8 mouse cellular contexts compared by ENCODE assay signal in genomic region chr7:118593567-118594407, GRCm38 (mm10). TPM values are rescaled to one million over a fixed set of nuclear protein-coding genes. Genes with fewer than 3 reads are reported as not detected.
A peak's percentile ranks its signal among the peaks of the same experiment; 100 is the strongest.
DNase-seq lines count a peak whose midpoint lies in the region; ATAC-seq lines count a peak whose summit lies in the region.

No protein-coding gene starts in this region.

- H3K9me3 ChIP-seq in hindbrain, embryonic 14.5 days (ENCODE audit: control insufficient read depth, low read length): no peaks in the 10 kb centered on the region
- no peaks in the 10 kb centered on the region for H3K9me3 ChIP-seq in limb, embryonic 12.5 days
- H3K9me3 ChIP-seq in neural tube, embryonic 13.5 days: no peaks in the 10 kb centered on the region

- no peaks in the 10 kb centered on the region for H3K36me3 ChIP-seq in hindbrain, embryonic 14.5 days (replicated peaks; ENCODE audit: control insufficient read depth, insufficient read depth)
- no peaks in the 10 kb centered on the region for H3K36me3 ChIP-seq in limb, embryonic 12.5 days
- H3K36me3 ChIP-seq in neural tube, embryonic 13.5 days: no peaks in the 10 kb centered on the region

- peaks cover 36% of the 10 kb centered on the region for H3K4me1 ChIP-seq in hindbrain, embryonic 14.5 days (replicated peaks; ENCODE audit: control insufficient read depth, insufficient read depth, low read length)
- peaks cover 46% of the 10 kb centered on the region for H3K4me1 ChIP-seq in limb, embryonic 12.5 days (replicated peaks)
- H3K4me1 ChIP-seq in neural tube, embryonic 13.5 days (replicated peaks): peaks cover 51% of the 10 kb centered on the region

- DNase-seq in cerebellum, adult 9-10 months: peak; percentile 38
- DNase-seq in cerebellum, adult 8-10 months: no peak
- peak; percentile 92 for DNase-seq in embryo, embryonic 11 days
- DNase-seq in hindbrain, embryonic 14.5 days (ENCODE audit: low spot score): peak; percentile 69
- no peak for DNase-seq in adrenal gland, adult 18-20 months (ENCODE audit: low spot score in 2 of 2)
- no peak for DNase-seq in ovary, postnatal 14 days (ENCODE audit: low spot score)

- peaks cover 24% of the 10 kb centered on the region for H3K27me3 ChIP-seq in hindbrain, embryonic 14.5 days (ENCODE audit: control insufficient read depth, insufficient read depth, low read length)
- peaks cover 30% of the 10 kb centered on the region for H3K27me3 ChIP-seq in limb, embryonic 12.5 days
- H3K27me3 ChIP-seq in neural tube, embryonic 13.5 days: peaks cover 22% of the 10 kb centered on the region

- peak overlapping the region; percentile 73 for H3K27ac ChIP-seq in hindbrain, embryonic 14.5 days
- H3K27ac ChIP-seq in limb, embryonic 12.5 days: peak overlapping the region; percentile 73
- peak overlapping the region; percentile 87 for H3K27ac ChIP-seq in neural tube, embryonic 13.5 days (replicated peaks)

- H3K9ac ChIP-seq in hindbrain, embryonic 14.5 days: no peak overlapping the region
- H3K9ac ChIP-seq in limb, embryonic 12.5 days (replicated peaks): no peak overlapping the region; the same call in 1 of the 2 replicates
- H3K9ac ChIP-seq in neural tube, embryonic 13.5 days: no peak overlapping the region

- ATAC-seq in hindbrain, embryonic 14.5 days (ENCODE audit: low FRiP score): peak; percentile 89
- peak; percentile 57; the same call in 1 of the 2 replicates for ATAC-seq in limb, embryonic 12.5 days (ENCODE audit: insufficient number of reproducible peaks, insufficient read depth, low FRiP score, low TSS enrichment, low read depth)
- ATAC-seq in neural tube, embryonic 13.5 days (ENCODE audit: low read depth): peak; percentile 84

- WGBS in hindbrain, embryonic 14.5 days: 4% methylated on average over 9 of the region's 9 CpGs
- 9% methylated on average over 9 of the region's 9 CpGs for WGBS in limb, embryonic 12.5 days
- 6% methylated on average over 9 of the region's 9 CpGs for WGBS in neural tube, embryonic 13.5 days

- H3K4me3 ChIP-seq in hindbrain, embryonic 14.5 days (replicated peaks; ENCODE audit: low read length): no peak overlapping the region
- no peak overlapping the region for H3K4me3 ChIP-seq in limb, embryonic 12.5 days (replicated peaks)
- no peak overlapping the region for H3K4me3 ChIP-seq in neural tube, embryonic 13.5 days

- H3K4me2 ChIP-seq in hindbrain, embryonic 14.5 days (replicated peaks): peak overlapping the region; percentile 4; the same call in 1 of the 2 replicates
- H3K4me2 ChIP-seq in limb, embryonic 12.5 days: peak overlapping the region; percentile 46
- H3K4me2 ChIP-seq in neural tube, embryonic 13.5 days: peak overlapping the region; percentile 43

RNA-seq across cellular contexts. Expression of gene Tmc5, which starts 3.3 kb away (rescaled TPM):
- 0.20 and 0.47 TPM in 2 replicates for polyA plus RNA-seq in hindbrain, embryonic 14.5 days (2014; fragmentation: Nextera tagmentation; extraction: Ambion mirVana)
- polyA plus RNA-seq in limb, embryonic 12.5 days (2016; fragmentation: Nextera tagmentation; extraction: Ambion mirVana): not detected in 2 replicates
- polyA plus RNA-seq in neural tube, embryonic 13.5 days (2015; fragmentation: Nextera tagmentation; extraction: Ambion mirVana): 0.18 and 0.25 TPM in 2 replicates
- total RNA-seq in adrenal gland, adult 18-20 months (2021): under 1 TPM in 1 of 2 experiments, not detected in 1; 0.06 TPM

RNA-seq across cellular contexts. Expression of gene Tmc7, which starts 9.3 kb away (rescaled TPM):
- polyA plus RNA-seq in hindbrain, embryonic 14.5 days (2014; fragmentation: Nextera tagmentation; extraction: Ambion mirVana): 7.5 and 8.6 TPM in 2 replicates
- 4.0 and 4.8 TPM in 2 replicates for polyA plus RNA-seq in limb, embryonic 12.5 days (2016; fragmentation: Nextera tagmentation; extraction: Ambion mirVana)
- polyA plus RNA-seq in neural tube, embryonic 13.5 days (2015; fragmentation: Nextera tagmentation; extraction: Ambion mirVana): 6.3 and 7.0 TPM in 2 replicates
- 1 to 10 TPM in 1 of 2 experiments, under 1 TPM in 1; 0.36 to 1.3 TPM for total RNA-seq in adrenal gland, adult 18-20 months (2021)

Comparison
In these comparisons a context has a peak if more than half of its experiments do, and no peak if none do; other contexts are left out.
1. DNase-seq: peak in cerebellum, adult 9-10 months (single experiment), embryo, embryonic 11 days (single experiment) and hindbrain, embryonic 14.5 days (single experiment); none in cerebellum, adult 8-10 months (single experiment), adrenal gland, adult 18-20 months (0 of 2) and ovary, postnatal 14 days (single experiment).
2. Peak in every context shown above with its lines, with median percentiles within 50 percentile points of each other: ATAC-seq, H3K27ac ChIP-seq and H3K4me2 ChIP-seq.